Mouse (Mus musculus) megakaryocyte progenitor cell, adult 5-6 weeks (primary cell): ENCODE measurements around the gene Tatdn2. TPM values are rescaled to one million over a fixed set of nuclear protein-coding genes. Genes with fewer than 3 reads are reported as not detected.

Source experiments
- ATAC-seq: replicated peaks from 2 replicates; pipeline ENCODE4 v1.8.0; 2016; ENCODE audit warnings: mild to moderate bottlenecking, moderate TSS enrichment, inconsistent platforms; ENCODE audit not compliant: poor library complexity
- total RNA-seq, 2 experiments: library from RNA; stranded (forward) in 1 of 2; stranded (reverse) in 1 of 2; fragments of 157-497, 149-512 nt in 1 of 2; fragments of 200-1000 nt in 1 of 2; gene quantifications; 2 replicates each; pipeline versions ENCODE4 v1.2.3 to v1.2.4; 2015 to 2017

The Tatdn2 gene
- total RNA-seq (2015) (21.3 and 24.4 TPM in 2 replicates), total RNA-seq (2017) (108 and 112 TPM in 2 replicates)

DNA sequence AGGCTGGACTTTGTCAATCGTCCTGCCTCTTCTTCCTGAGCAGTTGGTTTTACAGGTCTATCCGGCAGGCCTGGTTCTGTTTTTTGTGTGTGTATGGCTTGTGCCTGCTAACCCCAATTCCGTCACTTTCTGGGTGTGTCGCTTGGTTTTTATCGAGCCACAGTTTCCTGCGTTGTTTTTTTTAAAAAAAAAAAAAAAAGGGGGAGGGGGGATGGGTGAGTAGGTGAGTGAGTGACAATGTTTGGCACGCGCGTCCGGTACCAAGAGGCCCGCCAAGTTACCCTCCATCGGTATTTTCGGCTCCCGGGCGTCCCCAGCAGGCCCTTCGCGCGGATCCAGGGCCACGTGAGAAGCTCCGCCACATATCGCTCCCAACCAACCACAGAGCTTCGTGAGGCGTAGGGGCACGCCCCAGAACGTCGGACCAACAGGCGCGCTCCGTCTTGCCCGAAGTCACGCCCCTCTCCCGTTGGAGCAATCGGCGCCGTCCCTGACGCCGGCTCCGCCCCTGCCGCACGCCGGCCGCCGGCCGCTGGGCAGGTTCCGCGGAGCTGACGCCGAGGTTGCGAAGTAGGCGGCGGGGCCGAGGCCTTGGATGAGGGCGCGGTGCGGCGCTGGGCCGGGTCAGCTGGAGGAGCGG lies at the start of gene Tatdn2:
TSS of gene Tatdn2 (plus strand) at position 469 of the 640 bp plus-strand sequence.
- peak; percentile 85 for ATAC-seq

DNA sequence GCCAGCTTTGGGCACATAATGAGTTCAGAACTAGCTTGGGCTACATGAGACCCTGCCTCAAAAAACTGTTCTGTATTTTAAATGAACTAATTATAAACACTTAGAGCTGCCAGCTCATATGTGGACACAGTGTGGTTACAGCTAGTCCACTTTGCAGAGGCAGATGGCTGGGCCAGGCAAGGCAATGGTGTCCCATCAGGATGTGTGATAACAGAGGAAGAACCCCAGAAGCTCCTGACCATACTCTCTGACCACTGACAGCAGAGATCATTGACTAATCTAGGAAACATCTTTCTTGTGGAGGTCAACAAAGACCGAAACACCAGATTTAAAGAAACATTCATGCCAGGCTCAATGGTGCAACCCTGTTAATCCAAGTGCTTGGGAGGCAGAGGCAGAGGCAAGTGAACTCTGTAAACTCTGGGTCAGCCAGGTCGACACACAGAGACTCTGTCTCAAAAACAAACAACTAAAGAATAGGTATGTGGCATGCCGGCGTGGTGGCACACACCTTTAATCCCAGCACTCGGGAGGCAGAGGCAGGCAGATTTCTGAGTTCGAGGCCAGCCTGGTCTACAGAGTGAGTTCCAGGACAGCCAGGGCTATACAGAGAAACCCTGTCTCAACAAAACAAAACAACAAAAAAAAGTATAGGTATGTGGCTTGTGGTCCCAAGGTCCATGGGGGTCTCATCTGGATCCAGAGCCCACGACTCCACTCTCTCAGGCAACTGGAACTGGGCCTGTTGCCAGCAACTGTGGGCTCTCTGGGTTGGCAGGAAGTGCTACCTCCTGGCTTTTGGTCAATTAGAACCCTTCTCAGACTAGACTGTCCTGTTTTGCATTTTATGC lies 47.3 kb upstream of the Tatdn2 start:
- ATAC-seq, result peak; percentile 52

DNA sequence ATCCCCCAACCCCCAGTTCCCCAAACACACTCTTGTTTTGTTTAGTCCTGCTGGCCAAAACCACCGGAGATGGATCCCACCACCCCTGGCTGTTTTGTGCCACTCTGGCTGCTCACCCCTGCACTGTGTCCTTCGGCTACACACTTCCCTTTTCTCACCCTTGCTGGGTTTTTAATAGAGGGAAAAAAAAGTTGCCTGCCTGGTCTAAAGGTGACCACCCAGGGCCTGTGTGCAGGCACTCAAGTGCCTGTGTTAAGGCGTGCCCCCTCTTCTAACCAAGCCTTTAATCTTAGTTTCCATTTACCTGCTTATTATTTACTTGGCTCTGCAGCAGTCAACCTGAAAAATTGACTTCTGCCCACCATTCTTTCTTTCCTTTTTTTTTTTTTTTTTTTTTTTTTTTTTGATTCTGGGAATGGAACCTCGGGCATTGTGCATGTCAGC lies 46.6 kb upstream of the Tatdn2 start:
- peak; percentile 46 for ATAC-seq

- no peak for ATAC-seq
Observed at GRCm38 (mm10) chr6:113651626-113652025, 45.2 kb upstream of the Tatdn2 start.

- no peak for ATAC-seq
Observed at GRCm38 (mm10) chr6:113653551-113653950, 43.3 kb upstream of the Tatdn2 start.

DNA sequence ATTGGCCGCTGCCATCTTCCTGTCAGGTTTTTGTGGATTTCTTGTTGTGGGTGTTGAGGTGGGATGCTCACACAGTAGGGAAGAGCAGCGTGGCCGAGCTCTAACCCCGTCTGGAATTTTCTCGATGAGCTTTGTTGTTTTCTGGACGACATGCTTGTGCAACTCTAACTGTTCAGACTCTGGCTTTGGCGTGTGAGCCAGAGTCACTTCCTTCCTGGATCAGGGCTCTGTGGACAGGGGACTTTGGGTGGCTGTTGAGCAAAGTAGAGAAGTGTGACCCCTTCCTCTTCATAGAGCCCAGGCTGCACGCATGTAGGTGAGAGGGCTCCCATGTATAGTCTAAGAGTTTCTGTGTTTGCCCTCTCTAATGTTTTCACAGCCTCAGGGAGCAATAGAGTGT lies 42.7 kb upstream of the Tatdn2 start:
- ATAC-seq, result peak; percentile 67

DNA sequence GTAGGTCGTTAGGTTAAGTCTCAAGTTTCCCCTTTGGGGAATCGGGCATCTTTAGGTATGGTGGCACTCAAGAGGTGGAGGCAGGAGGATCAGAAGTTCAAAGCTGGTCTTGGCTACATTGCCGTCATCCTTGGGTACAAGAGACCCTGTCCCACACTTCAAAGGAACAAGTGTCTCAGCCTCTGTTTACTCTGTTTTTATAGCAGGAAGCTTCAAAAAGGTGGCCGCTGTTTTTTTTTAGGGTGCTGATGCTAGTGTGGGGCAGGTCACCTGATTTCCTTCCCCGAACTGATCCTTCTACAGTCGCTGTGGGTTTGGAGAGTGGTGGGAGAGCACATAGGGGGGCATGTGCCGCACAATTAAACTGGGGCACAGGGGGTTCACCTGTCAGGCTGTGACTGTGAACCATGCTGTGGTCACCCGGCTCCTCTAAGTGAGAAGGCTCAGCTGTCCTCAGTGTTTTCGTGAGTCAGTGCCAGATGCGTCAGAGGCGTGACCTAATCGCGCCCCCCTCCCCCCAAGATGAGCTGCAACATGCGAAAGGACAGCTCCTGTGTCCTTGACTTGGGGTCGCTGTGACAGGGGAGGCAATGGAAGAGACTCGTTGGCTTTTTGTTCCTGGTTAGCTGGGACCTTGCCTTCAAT lies 42.0 kb upstream of the Tatdn2 start:
- ATAC-seq, result peak; percentile 42

- ATAC-seq, result no peak
Observed at GRCm38 (mm10) chr6:113655475-113655874, 41.4 kb upstream of the Tatdn2 start.

GRCm38 (mm10) chr6:113656847-113657246 lies 40.0 kb upstream of the Tatdn2 start:
- no peak for ATAC-seq

GRCm38 (mm10) chr6:113658226-113658625 lies 38.6 kb upstream of the Tatdn2 start:
- ATAC-seq, result no peak

- 0 out of 2 replicates have a peak, but pooled peaks have one; percentile 4 for ATAC-seq
Observed at GRCm38 (mm10) chr6:113659648-113660491, 37.0 kb upstream of the Tatdn2 start.

DNA sequence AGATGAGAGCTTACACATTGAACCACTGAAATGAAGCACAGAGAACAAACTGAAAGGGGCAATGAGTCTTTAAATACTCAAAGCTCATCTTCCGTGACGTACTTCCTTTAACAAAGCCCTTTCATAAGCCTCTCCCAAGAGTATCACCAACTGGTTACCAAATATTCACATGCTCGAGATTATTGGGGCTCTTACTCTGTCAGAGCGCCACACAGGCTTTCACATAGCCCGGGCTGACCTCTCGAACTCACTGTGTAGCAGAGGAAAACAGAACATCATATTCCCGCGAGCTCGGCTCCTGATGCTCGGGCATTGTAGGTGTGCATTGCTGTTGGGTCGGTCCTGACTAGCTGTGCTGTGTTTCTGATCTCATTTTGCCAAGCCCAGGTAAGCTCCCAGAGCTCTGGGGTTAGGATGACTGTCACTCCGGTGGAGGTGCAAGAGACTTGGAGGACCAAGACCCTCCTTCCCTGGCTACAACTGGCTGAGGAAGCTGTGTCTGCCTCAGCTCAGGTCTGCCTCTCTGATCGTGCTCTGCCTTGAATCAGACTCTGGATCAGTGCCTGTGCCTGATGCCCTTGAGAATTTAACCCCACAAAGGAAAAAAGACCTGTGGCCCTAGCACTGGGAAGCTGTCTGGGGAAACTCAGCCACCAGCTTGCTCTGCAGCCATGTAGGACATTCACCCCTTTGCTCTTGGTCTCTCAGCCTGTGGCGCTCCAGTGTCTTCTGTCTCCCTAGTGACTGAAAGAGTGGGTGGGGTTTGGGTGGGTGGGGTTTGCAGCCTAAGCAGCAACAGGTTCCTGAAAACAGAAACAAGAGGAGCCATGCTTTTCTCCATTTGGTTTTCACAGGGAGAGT lies 36.1 kb upstream of the Tatdn2 start:
- peak; percentile 38 for ATAC-seq

DNA sequence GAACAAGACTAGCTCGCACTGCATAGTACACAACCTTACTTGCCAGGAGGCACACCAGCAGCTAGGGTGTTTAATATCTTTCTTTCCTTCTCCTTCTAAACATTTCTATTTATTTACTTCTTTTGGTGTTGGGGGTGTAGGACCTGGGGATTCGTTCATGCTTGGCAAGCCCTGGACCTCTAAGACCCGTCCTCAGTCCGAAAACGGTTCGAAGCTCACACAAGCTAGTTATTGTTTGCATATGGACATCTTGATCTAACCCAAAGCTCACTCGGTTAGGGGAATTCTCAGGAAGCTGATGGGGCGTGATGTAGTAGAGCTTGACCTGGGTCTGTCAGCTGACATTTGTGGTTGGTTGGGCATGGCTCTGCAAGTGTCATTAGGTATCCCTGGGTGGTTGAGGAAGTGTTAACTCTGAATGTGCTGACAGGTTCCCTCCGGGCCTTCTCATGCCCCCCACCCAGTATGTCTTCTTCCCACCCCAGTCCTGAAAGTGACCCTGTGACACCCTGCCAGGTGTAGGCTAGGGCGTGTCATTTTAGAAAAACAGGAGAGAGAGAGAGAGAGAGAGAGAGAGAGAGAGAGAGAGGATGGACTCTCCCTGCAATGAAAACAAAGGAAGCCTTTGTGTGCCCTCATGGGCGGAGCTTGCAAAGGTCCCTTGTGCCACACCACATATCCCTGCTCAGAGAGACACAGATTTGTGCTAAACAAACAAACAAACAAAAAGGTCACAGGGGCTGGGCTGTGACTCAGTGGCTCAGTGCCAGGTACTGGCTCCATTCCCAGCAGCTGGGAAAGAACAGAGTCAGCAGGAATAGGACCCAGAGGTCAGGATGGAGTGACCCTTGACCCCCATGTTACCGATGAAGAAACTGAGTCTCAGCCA lies 35.3 kb upstream of the Tatdn2 start:
- ATAC-seq, result no peak

DNA sequence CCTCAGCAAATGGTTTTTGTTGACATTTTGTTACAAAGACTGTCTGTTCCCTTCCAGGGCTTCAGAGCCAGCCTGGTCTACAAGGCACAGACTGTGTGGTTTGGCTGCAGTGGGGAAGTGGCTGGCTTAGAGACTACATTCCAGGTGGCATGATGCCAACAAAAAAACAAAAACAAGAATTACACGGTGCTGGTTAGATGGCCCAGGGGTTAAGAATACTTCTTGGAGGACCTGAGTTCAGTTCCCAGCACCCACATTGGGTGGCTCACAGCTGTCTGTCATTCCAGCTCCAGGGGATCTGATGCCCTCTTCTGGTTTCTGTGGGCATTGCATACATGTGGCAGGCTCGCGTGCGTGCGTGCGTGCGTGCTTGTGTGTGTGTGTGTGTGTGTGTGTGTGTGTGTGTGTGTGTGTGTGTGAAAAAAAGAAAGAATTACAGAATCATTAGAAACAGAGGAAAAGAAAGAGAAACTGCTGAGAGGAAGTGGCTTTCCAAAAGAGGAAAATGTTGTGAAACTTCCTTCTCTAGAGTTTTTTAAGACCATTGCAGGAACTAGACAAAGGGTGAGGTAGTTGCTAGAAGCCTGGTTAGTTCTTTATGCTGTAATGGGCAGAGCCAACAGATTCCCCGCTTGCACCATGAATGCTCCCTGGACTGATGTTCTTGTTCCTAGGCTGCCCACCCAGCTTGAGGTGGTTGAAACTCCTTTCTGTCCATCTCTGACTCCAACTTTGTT lies 33.7 kb upstream of the Tatdn2 start:
- ATAC-seq, result peak; percentile 77

- ATAC-seq, result no peak
Observed at GRCm38 (mm10) chr6:113664305-113664704, 32.5 kb upstream of the Tatdn2 start.

- no peak for ATAC-seq
Observed at GRCm38 (mm10) chr6:113667611-113668122, 29.2 kb upstream of the Tatdn2 start.

- peak; percentile 82 for ATAC-seq
Observed at GRCm38 (mm10) chr6:113668287-113669154, 28.3 kb upstream of the Tatdn2 start.
